Mouse (Mus musculus) neural tube, embryonic 12.5 days (tissue): ENCODE measurements around the gene Slfn5. TPM values are rescaled to one million over a fixed set of nuclear protein-coding genes. Genes with fewer than 3 reads are reported as not detected.
"Not testable (repeated sequence)": the region's sequence is repeated elsewhere in the genome, so short reads cannot be mapped to it uniquely, and the experiment has no call there.

Experiments
- ATAC-seq: fragments of 200-750 bp; cut with Nextera tagmentation; 2 replicates; pipeline ENCODE4 v1.8.0; 2017; ENCODE audit warnings: low read depth, mild to moderate bottlenecking, moderate TSS enrichment, moderate library complexity; ENCODE audit not compliant: low FRiP score
- H3K27ac ChIP-seq: fragments of 300-500 bp; sonication (generic); 2 replicates; pipeline ENCODE4 v1.5.1; 2016
- H3K27me3 ChIP-seq: fragments of 300-500 bp; sonication (generic); replicated peaks from 2 replicates; pipeline ENCODE4 v1.6.1; 2016; ENCODE audit warnings: mild to moderate bottlenecking
- H3K36me3 ChIP-seq: fragments of 300-500 bp; sonication (generic); 2 replicates; pipeline ENCODE4 v1.6.1; 2016; ENCODE audit warnings: mild to moderate bottlenecking
- H3K4me1 ChIP-seq: fragments of 300-500 bp; sonication (generic); 2 replicates; pipeline ENCODE4 v1.6.1; 2016
- H3K4me2 ChIP-seq: fragments of 300-500 bp; sonication (generic); replicated peaks from 2 replicates; pipeline ENCODE4 v1.6.1; 2016; ENCODE audit warnings: mild to moderate bottlenecking
- H3K4me3 ChIP-seq: fragments of 300-500 bp; sonication (generic); 2 replicates; pipeline ENCODE4 v1.5.1; 2016
- H3K9ac ChIP-seq: fragments of 300-500 bp; sonication (generic); 2 replicates; pipeline ENCODE4 v1.6.1; 2016; ENCODE audit warnings: mild to moderate bottlenecking
- H3K9me3 ChIP-seq: fragments of 300-500 bp; sonication (generic); 2 replicates; pipeline ENCODE4 v1.6.1; 2016; ENCODE audit warnings: mild to moderate bottlenecking
- WGBS: fragments of 180-500 bp; shearing (Covaris S2); methylation state at CpG from one replicate; pipeline ENCODE4 v1.1.7; 2016; 5-methylcytosine and 5-hydroxymethylcytosine counted together
- microRNA-seq: library from miRNA; unstranded; fragments of <30 nt; microRNA quantifications from one replicate; pipeline ENCODE4, GENCODE M21; 2017
- polyA plus RNA-seq: library from polyadenylated mRNA; unstranded; fragments of >200 nt; fragmentation: Nextera tagmentation; extraction: Ambion mirVana; gene quantifications from 2 replicates; pipeline ENCODE4 v1.2.1, GENCODE M21; 2016

The Slfn5 gene
- polyA plus RNA-seq, 1 experiment from 2014 or later, result 1.6 TPM

DNA sequence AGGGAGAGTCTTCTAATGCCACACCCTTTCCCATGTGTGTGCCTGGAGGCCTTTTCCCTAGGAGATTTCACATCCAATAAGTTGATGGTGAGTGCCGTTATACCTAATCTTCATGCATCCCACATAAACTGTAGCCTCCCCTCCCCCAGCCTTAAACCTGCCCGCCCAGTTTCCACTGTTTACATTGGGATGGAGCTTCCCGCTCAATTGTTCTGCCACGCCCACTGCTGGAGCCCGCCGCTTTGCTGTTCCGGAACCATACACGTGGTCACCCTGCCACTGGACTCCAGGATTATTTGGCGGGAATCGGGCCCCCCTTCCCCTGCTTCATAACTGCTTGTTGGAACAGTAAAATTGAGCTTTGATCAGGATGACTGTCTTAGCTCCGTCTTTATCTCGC, 38.2 kb downstream of the Slfn5 start:
- peaks cover 13% of the 10 kb centered on the region for H3K4me1 ChIP-seq
- H3K27me3 ChIP-seq, result no peaks in the 10 kb centered on the region; the same call in 1 of the 2 replicates
- 34% methylated on average over 12 of the region's 12 CpGs for WGBS
- no peaks in the 10 kb centered on the region for H3K9me3 ChIP-seq
- H3K4me2 ChIP-seq, result peak overlapping the region; percentile 35; the same call in 1 of the 2 replicates
- no peak overlapping the region for H3K4me3 ChIP-seq
- H3K36me3 ChIP-seq, result 0 out of 2 replicates have a peak, but pooled peaks cover 2% of the 10 kb centered on the region
- no peak overlapping the region for H3K27ac ChIP-seq
- no peak overlapping the region for H3K9ac ChIP-seq
- ATAC-seq, result no peak

DNA sequence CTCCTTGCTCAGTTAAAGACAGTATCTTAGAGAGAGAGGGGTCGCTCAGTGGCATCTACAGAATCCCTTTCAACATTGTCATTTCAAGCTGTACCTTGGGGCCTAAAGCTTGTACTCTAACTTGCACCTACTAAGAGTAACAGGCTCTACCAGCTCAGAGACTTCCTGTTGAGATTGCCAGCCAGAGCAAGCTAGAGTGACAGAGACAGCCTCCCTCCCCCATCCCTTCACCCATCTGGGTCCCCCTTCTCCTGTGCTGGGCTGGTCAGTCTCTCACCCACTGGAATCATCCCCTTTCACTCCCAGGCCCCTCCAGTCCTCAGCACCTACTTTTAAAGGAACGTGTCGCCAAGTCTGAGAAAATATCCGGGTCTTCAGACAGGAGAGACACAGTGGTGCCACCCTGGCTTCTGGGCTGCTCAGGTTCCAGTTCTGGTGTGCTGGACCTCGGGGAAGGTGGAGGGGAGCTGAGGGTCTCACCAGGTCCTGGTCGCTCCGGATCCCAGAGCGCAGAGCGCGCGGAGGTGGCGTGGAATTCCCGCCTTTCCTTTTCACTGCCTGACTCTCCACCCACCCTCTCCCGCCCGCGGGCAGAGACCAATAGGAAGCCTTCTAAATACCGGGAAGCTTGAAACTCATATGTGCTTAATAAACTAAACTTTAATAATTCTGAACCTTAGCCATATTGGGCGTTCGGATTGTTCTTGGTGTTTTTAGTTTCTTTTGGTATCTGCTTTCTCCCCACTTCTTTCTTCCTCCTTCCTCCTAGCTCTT, 39.6 kb downstream of the Slfn5 start:
- ATAC-seq, result 0 out of 2 replicates have a peak, but pooled peaks have one; percentile 56
- 12% methylated on average over 19 of the region's 19 CpGs for WGBS

DNA sequence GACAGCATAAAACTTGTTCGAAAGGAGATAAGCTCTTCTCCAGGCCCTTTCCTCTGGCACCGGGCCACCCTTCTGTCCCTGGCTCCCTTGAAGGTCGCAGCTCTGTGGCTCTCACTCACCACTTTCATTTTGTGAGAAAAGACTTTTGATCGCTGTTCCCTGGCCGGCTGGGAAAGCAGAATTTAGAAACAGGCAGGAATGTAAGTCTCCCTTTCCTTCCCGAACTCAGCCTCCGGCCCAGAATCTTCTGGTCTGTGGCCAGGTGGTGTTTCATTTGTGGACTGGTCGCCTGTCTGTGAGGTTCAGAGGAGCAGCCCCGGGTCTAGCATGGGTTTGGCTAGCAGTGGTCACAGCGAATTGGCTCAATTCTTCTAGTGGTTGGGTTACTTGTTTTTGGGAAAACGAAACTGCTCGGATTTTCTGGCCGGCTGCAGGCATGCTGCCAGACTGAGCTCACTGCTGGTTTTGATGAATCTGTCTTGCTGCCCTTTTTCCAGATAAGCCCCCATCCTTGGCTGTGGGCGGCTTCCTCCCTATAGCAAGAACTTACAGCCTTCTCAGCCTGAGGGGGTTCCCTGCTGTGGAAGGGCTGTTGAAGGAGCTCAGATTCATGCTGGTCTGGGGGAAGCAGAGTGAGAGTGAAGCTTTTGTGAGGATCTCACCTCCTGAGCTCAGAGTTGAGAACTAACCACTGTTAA, 40.5 kb downstream of the Slfn5 start, which contains the start of gene Slfn9:
Gene Slfn9 (minus strand): TSS at position 362 of the 698 bp plus-strand sequence.
- no peak for ATAC-seq

More for the DNA sequence above, 39.6 kb downstream of the Slfn5 start:
- Histone ChIP-seq H3K4me2 (peak overlapping the region; percentile 63), H3K4me3 (peak overlapping the region; percentile 32), H3K4me1 (peaks cover 13% of the 10 kb centered on the region)
- not testable (repeated sequence) for H3K9me3 ChIP-seq, H3K27me3 ChIP-seq, H3K27ac ChIP-seq, H3K36me3 ChIP-seq, H3K9ac ChIP-seq

DNA sequence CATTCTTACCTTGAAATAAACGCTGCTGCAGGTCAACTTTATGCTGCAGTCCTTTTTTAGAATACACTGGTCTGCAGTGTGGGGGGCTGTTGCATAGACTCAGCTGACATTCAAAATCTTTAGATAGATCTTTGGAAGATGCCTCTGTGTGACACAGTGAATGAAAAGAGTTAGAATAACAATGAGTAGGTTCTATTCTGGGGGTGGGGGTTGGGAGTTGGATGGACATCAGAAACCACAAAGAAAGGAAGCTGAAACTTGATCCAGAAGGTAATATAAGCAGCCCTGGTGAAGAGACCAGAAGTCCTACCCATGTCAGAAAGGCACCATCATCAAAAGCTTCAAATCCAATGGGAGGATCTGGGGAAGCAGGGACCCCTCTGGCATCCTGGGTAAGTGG, 62.2 kb downstream of the Slfn5 start:
- Histone ChIP-seq H3K27ac (no peak overlapping the region), H3K36me3 (no peaks in the 10 kb centered on the region), H3K27me3 (no peaks in the 10 kb centered on the region), H3K4me1 (no peaks in the 10 kb centered on the region), H3K4me3 (no peak overlapping the region), H3K9ac (no peak overlapping the region), H3K9me3 (no peaks in the 10 kb centered on the region), H3K4me2 (no peak overlapping the region)
- no peak for ATAC-seq
- 89% methylated on average over 1 of the region's 1 CpGs for WGBS

More for the DNA sequence above, 40.5 kb downstream of the Slfn5 start, which contains the start of gene Slfn9:
- Histone ChIP-seq H3K4me3 (peak within 1 kb of the TSS; percentile 32), H3K9me3 (no peaks in the 10 kb centered on the region), H3K36me3 (no peaks in the 10 kb centered on the region), H3K4me2 (peak within 1 kb of the TSS; percentile 63), H3K9ac (no peak within 1 kb of the TSS), H3K27ac (no peak within 1 kb of the TSS), H3K27me3 (no peaks in the 10 kb centered on the region; the same call in 1 of the 2 replicates), H3K4me1 (peaks cover 13% of the 10 kb centered on the region)
- 13% methylated on average over 14 of the region's 14 CpGs for WGBS

Small RNA genes lying within 50 kb of the gene (microRNA-seq; reads per million reads assigned to microRNA genes)
- not detected for gene Mir7679

Other genes with a start within 250 kb of the Slfn5 start
- gene Cct6b, start 187.0 kb upstream of the Slfn5 start, polyA plus RNA-seq, result 0.26 and 0.34 TPM in 2 replicates
- 34.4 and 41.1 TPM in 2 replicates for gene Zfp830, start 187.0 kb upstream of the Slfn5 start, polyA plus RNA-seq
- 40.7 and 42.6 TPM in 2 replicates for gene Lig3, start 170.2 kb upstream of the Slfn5 start, polyA plus RNA-seq
- 8.1 and 10.7 TPM in 2 replicates for gene Rffl, start 80.1 kb upstream of the Slfn5 start, polyA plus RNA-seq
- 12.6 and 13.5 TPM in 2 replicates for gene Rad51d, start 60.7 kb upstream of the Slfn5 start, polyA plus RNA-seq
- gene Fndc8, start 59.2 kb upstream of the Slfn5 start, polyA plus RNA-seq, result 0.39 and 0.54 TPM in 2 replicates
- gene Nle1, start 42.9 kb upstream of the Slfn5 start, polyA plus RNA-seq, result 29.6 and 31.5 TPM in 2 replicates
- gene Unc45b, start 40.8 kb upstream of the Slfn5 start, polyA plus RNA-seq, result 5.4 TPM in 2 replicates
- 7.4 and 8.2 TPM in 2 replicates for gene Slfn9, start 40.5 kb downstream of the Slfn5 start, polyA plus RNA-seq
- gene Slfn8, start 69.5 kb downstream of the Slfn5 start, polyA plus RNA-seq, result 0.27 TPM in 1 of 2 replicates, not detected in the other
- gene Slfn2, start 113.8 kb downstream of the Slfn5 start, polyA plus RNA-seq, result 1.1 and 1.6 TPM in 2 replicates
- not detected in 2 replicates for gene Slfn1, start 165.5 kb downstream of the Slfn5 start, polyA plus RNA-seq
- gene Slfn4, start 223.8 kb downstream of the Slfn5 start, polyA plus RNA-seq, result not detected in 2 replicates
- gene Slfn3, start 240.0 kb downstream of the Slfn5 start, polyA plus RNA-seq, result 0.16 and 0.22 TPM in 2 replicates